Mouse (Mus musculus) bone marrow macrophage, adult 2 months (primary cell): Measurements from ENCODE around the gene Pms2. TPM values are rescaled to one million over a fixed set of nuclear protein-coding genes. Genes with fewer than 3 reads are reported as not detected.

Experiments used
- H3K27ac ChIP-seq: 2 replicates; pipeline ENCODE4 v1.5.1; 2012; ENCODE audit warnings: low read depth, low read length; ENCODE audit not compliant: insufficient read depth
- H3K4me1 ChIP-seq: 2 replicates; pipeline ENCODE4 v1.6.1; 2012; ENCODE audit warnings: low read length; ENCODE audit not compliant: control insufficient read depth, insufficient read depth
- H3K4me3 ChIP-seq: 2 replicates; pipeline ENCODE4 v1.5.1; 2012; ENCODE audit warnings: mild to moderate bottlenecking, low read length, moderate library complexity; ENCODE audit not compliant: insufficient read depth
- CTCF ChIP-seq: IDR thresholded peaks from 2 replicates; pipeline ENCODE4 v1.5.1; 2012; ENCODE audit warnings: low read depth, mild to moderate bottlenecking, low read length, moderate library complexity
- POLR2A ChIP-seq: IDR thresholded peaks from 2 replicates; pipeline ENCODE4 v1.6.1; 2012; ENCODE audit warnings: mild to moderate bottlenecking, low read depth, low read length, borderline replicate concordance
- polyA plus RNA-seq: library from polyadenylated mRNA; stranded (reverse); fragments of >200 nt; gene quantifications from 2 replicates; pipeline ENCODE4 v1.2.4, GENCODE M21; 2012; ENCODE audit not compliant: missing spikeins, insufficient read depth, insufficient read length

The Pms2 gene
- polyA plus RNA-seq, result 7.9 and 9.9 TPM in 2 replicates

GRCm38 (mm10) chr5:143909417-143910400, at the start of gene Pms2, which contains the start of gene Aimp2:
Pms2 (plus strand) TSS chr5:143909964.
Aimp2 (minus strand) TSS chr5:143909847.
- Histone ChIP-seq H3K4me3 (peak within 1 kb of the TSS; percentile 69), H3K27ac (peak within 1 kb of the TSS; percentile 42), H3K4me1 (peaks cover 10% of the 10 kb centered on the region; the same call in 1 of the 2 replicates)
- peak; percentile 72; the same call in 1 of the 2 replicates for TF ChIP-seq POLR2A
- TF ChIP-seq CTCF, result no peak

- TF ChIP-seq CTCF, result no peak
- TF ChIP-seq POLR2A, result no peak
- Histone ChIP-seq H3K4me1 (no peaks in the 10 kb centered on the region), H3K27ac (no peak overlapping the region), H3K4me3 (no peak overlapping the region)
Observed at GRCm38 (mm10) chr5:143871547-143872169, 38.1 kb upstream of the Pms2 start.

- H3K4me3 ChIP-seq, result no peak overlapping the region
- no peak overlapping the region for H3K27ac ChIP-seq
- TF ChIP-seq CTCF (no peak), POLR2A (0 out of 2 replicates have a peak, but pooled peaks have one; percentile 8)
- H3K4me1 ChIP-seq, result no peaks in the 10 kb centered on the region
Observed at GRCm38 (mm10) chr5:143874571-143874970, 35.2 kb upstream of the Pms2 start.

GRCm38 (mm10) chr5:143885274-143885673, 24.5 kb upstream of the Pms2 start:
- Histone ChIP-seq H3K27ac (no peak overlapping the region), H3K4me1 (no peaks in the 10 kb centered on the region), H3K4me3 (no peak overlapping the region)
- TF ChIP-seq CTCF (no peak), POLR2A (no peak)

- H3K4me1 ChIP-seq, result no peaks in the 10 kb centered on the region
- no peak overlapping the region for H3K4me3 ChIP-seq
- TF ChIP-seq POLR2A (no peak), CTCF (no peak)
- H3K27ac ChIP-seq, result no peak overlapping the region
Observed at GRCm38 (mm10) chr5:143890741-143891140, 19.0 kb upstream of the Pms2 start.

GRCm38 (mm10) chr5:143892255-143892886, 17.4 kb upstream of the Pms2 start:
- Histone ChIP-seq H3K4me1 (no peaks in the 10 kb centered on the region), H3K27ac (no peak overlapping the region), H3K4me3 (no peak overlapping the region)
- no peak for TF ChIP-seq CTCF
- TF ChIP-seq POLR2A, result no peak

- TF ChIP-seq CTCF (no peak), POLR2A (no peak)
- Histone ChIP-seq H3K4me3 (no peak overlapping the region), H3K4me1 (no peaks in the 10 kb centered on the region), H3K27ac (no peak overlapping the region)
Observed at GRCm38 (mm10) chr5:143893396-143893795, 16.4 kb upstream of the Pms2 start.

GRCm38 (mm10) chr5:143897635-143898330, 12.0 kb upstream of the Pms2 start, which contains the start of gene Ankrd61:
Ankrd61 (minus strand) TSS chr5:143897685.
- no peak for TF ChIP-seq POLR2A
- TF ChIP-seq CTCF, result no peak
- Histone ChIP-seq H3K4me3 (no peak within 1 kb of the TSS), H3K27ac (no peak within 1 kb of the TSS), H3K4me1 (no peaks in the 10 kb centered on the region)

- no peak for TF ChIP-seq CTCF
- TF ChIP-seq POLR2A, result no peak
- Histone ChIP-seq H3K4me3 (no peak overlapping the region), H3K4me1 (no peaks in the 10 kb centered on the region), H3K27ac (no peak overlapping the region)
Observed at GRCm38 (mm10) chr5:143902111-143902510, 7.7 kb upstream of the Pms2 start.
